Mouse (Mus musculus) midbrain, embryonic 12.5 days (tissue): ENCODE measurements around the gene Txnrd1. TPM values are rescaled to one million over a fixed set of nuclear protein-coding genes. Genes with fewer than 3 reads are reported as not detected.

Source experiments
- ATAC-seq: fragments of 200-750 bp; cut with Nextera tagmentation; 2 replicates; pipeline ENCODE4 v1.8.0; 2017; ENCODE audit warnings: low read depth, moderate TSS enrichment, moderate library complexity; ENCODE audit not compliant: low FRiP score
- H3K27ac ChIP-seq: fragments of 300-500 bp; sonication (generic); replicated peaks from 2 replicates; pipeline ENCODE4 v1.5.1; 2016; ENCODE audit warnings: mild to moderate bottlenecking
- H3K27me3 ChIP-seq: fragments of 300-500 bp; sonication (generic); 2 replicates; pipeline ENCODE4 v1.6.1; 2016; ENCODE audit warnings: mild to moderate bottlenecking
- H3K36me3 ChIP-seq: fragments of 300-500 bp; sonication (generic); 2 replicates; pipeline ENCODE4 v1.6.1; 2016
- H3K4me1 ChIP-seq: fragments of 300-500 bp; sonication (generic); 2 replicates; pipeline ENCODE4 v1.6.1; 2016
- H3K4me2 ChIP-seq: fragments of 300-500 bp; sonication (generic); replicated peaks from 2 replicates; pipeline ENCODE4 v1.6.1; 2016; ENCODE audit warnings: mild to moderate bottlenecking, moderate library complexity
- H3K4me3 ChIP-seq: fragments of 300-500 bp; sonication (generic); 2 replicates; pipeline ENCODE4 v1.5.1; 2016; ENCODE audit warnings: mild to moderate bottlenecking
- H3K9ac ChIP-seq: fragments of 300-500 bp; sonication (generic); replicated peaks from 2 replicates; pipeline ENCODE4 v1.6.1; 2016; ENCODE audit warnings: mild to moderate bottlenecking, moderate library complexity
- H3K9me3 ChIP-seq: fragments of 300-500 bp; sonication (generic); 2 replicates; pipeline ENCODE4 v1.6.1; 2016; ENCODE audit warnings: mild to moderate bottlenecking
- WGBS: fragments of 180-500 bp; shearing (Covaris S2); methylation state at CpG from one replicate; pipeline ENCODE4 v1.1.7; 2016; 5-methylcytosine and 5-hydroxymethylcytosine counted together
- polyA plus RNA-seq: library from polyadenylated mRNA; unstranded; fragments of >200 nt; fragmentation: Nextera tagmentation; extraction: Ambion mirVana; gene quantifications from 2 replicates; pipeline ENCODE4 v1.2.1, GENCODE M21; 2016

The Txnrd1 gene
- polyA plus RNA-seq: 174 and 176 TPM in 2 replicates

GRCm38 (mm10) chr10:82833926-82834325, at the start of gene Txnrd1:
Gene Txnrd1, plus strand, starts transcription at chr10:82833951.
- no peaks in the 10 kb centered on the region for H3K36me3 ChIP-seq
- H3K27ac ChIP-seq: no peak within 1 kb of the TSS
- H3K27me3 ChIP-seq: no peaks in the 10 kb centered on the region
- 61% methylated on average over 9 of the region's 9 CpGs for WGBS
- no peaks in the 10 kb centered on the region for H3K9me3 ChIP-seq
- no peak within 1 kb of the TSS for H3K4me3 ChIP-seq
- peaks cover 5% of the 10 kb centered on the region; the same call in 1 of the 2 replicates for H3K4me1 ChIP-seq
- H3K4me2 ChIP-seq: no peak within 1 kb of the TSS
- H3K9ac ChIP-seq: no peak within 1 kb of the TSS; the same call in 1 of the 2 replicates
- no peak for ATAC-seq

- Histone ChIP-seq H3K36me3 (no peaks in the 10 kb centered on the region), H3K27me3 (no peaks in the 10 kb centered on the region), H3K27ac (no peak overlapping the region), H3K4me2 (no peak overlapping the region), H3K4me1 (no peaks in the 10 kb centered on the region), H3K9ac (no peak overlapping the region), H3K4me3 (no peak overlapping the region), H3K9me3 (0 out of 2 replicates have a peak, but pooled peaks cover 2% of the 10 kb centered on the region)
- ATAC-seq: no peak
These were observed 44.6 kb upstream of the Txnrd1 start for GRCm38 (mm10) chr10:82789181-82789580.

GRCm38 (mm10) chr10:82790504-82790903, 43.2 kb upstream of the Txnrd1 start:
- Histone ChIP-seq H3K27me3 (peaks cover 3% of the 10 kb centered on the region; the same call in 1 of the 2 replicates), H3K9ac (no peak overlapping the region), H3K27ac (no peak overlapping the region), H3K4me1 (no peaks in the 10 kb centered on the region), H3K36me3 (no peaks in the 10 kb centered on the region), H3K9me3 (0 out of 2 replicates have a peak, but pooled peaks cover 2% of the 10 kb centered on the region), H3K4me2 (no peak overlapping the region), H3K4me3 (no peak overlapping the region)
- WGBS: 90% methylated on average over 5 of the region's 5 CpGs
- ATAC-seq: no peak

- WGBS: 93% methylated on average over 3 of the region's 3 CpGs
- Histone ChIP-seq H3K4me3 (no peak overlapping the region), H3K27me3 (peaks cover 3% of the 10 kb centered on the region; the same call in 1 of the 2 replicates), H3K9me3 (0 out of 2 replicates have a peak, but pooled peaks cover 2% of the 10 kb centered on the region), H3K9ac (no peak overlapping the region), H3K27ac (no peak overlapping the region), H3K36me3 (no peaks in the 10 kb centered on the region), H3K4me1 (peaks cover 4% of the 10 kb centered on the region; the same call in 1 of the 2 replicates), H3K4me2 (no peak overlapping the region)
- no peak for ATAC-seq
These were observed 42.0 kb upstream of the Txnrd1 start for GRCm38 (mm10) chr10:82791713-82792112.

- Histone ChIP-seq H3K27me3 (peaks cover 3% of the 10 kb centered on the region; the same call in 1 of the 2 replicates), H3K36me3 (no peaks in the 10 kb centered on the region), H3K4me1 (peaks cover 4% of the 10 kb centered on the region; the same call in 1 of the 2 replicates), H3K27ac (no peak overlapping the region), H3K9me3 (0 out of 2 replicates have a peak, but pooled peaks cover 2% of the 10 kb centered on the region), H3K9ac (no peak overlapping the region), H3K4me3 (no peak overlapping the region), H3K4me2 (no peak overlapping the region)
- WGBS: 75% methylated on average over 2 of the region's 2 CpGs
- ATAC-seq: no peak
These were observed 41.4 kb upstream of the Txnrd1 start for GRCm38 (mm10) chr10:82792311-82792710.

- peak overlapping the region; percentile 7 for H3K4me2 ChIP-seq
- no peak overlapping the region for H3K27ac ChIP-seq
- no peak overlapping the region for H3K9ac ChIP-seq
- H3K27me3 ChIP-seq: peaks cover 3% of the 10 kb centered on the region; the same call in 1 of the 2 replicates
- WGBS: 48% methylated on average over 15 of the region's 15 CpGs
- peaks cover 4% of the 10 kb centered on the region; the same call in 1 of the 2 replicates for H3K4me1 ChIP-seq
- ATAC-seq: no peak
- no peaks in the 10 kb centered on the region for H3K36me3 ChIP-seq
- H3K9me3 ChIP-seq: 0 out of 2 replicates have a peak, but pooled peaks cover 2% of the 10 kb centered on the region
- no peak overlapping the region for H3K4me3 ChIP-seq
These were observed 38.5 kb upstream of the Txnrd1 start for GRCm38 (mm10) chr10:82795071-82795731.

- peaks cover 3% of the 10 kb centered on the region; the same call in 1 of the 2 replicates for H3K27me3 ChIP-seq
- WGBS: 58% methylated on average over 8 of the region's 8 CpGs
- H3K4me2 ChIP-seq: 0 out of 2 replicates have a peak overlapping the region, but pooled peaks have one; percentile 3
- H3K4me1 ChIP-seq: peaks cover 4% of the 10 kb centered on the region; the same call in 1 of the 2 replicates
- no peak for ATAC-seq
- H3K9me3 ChIP-seq: 0 out of 2 replicates have a peak, but pooled peaks cover 2% of the 10 kb centered on the region
- no peak overlapping the region for H3K27ac ChIP-seq
- H3K9ac ChIP-seq: no peak overlapping the region
- H3K4me3 ChIP-seq: no peak overlapping the region
- H3K36me3 ChIP-seq: no peaks in the 10 kb centered on the region
These were observed 38.0 kb upstream of the Txnrd1 start for GRCm38 (mm10) chr10:82795767-82796166.

- 37% methylated on average over 12 of the region's 12 CpGs for WGBS
- Histone ChIP-seq H3K9ac (no peak overlapping the region), H3K4me3 (no peak overlapping the region), H3K27me3 (peaks cover 3% of the 10 kb centered on the region; the same call in 1 of the 2 replicates), H3K27ac (no peak overlapping the region), H3K36me3 (no peaks in the 10 kb centered on the region), H3K4me2 (no peak overlapping the region), H3K9me3 (0 out of 2 replicates have a peak, but pooled peaks cover under 1% of the 10 kb centered on the region), H3K4me1 (peaks cover 4% of the 10 kb centered on the region; the same call in 1 of the 2 replicates)
- no peak for ATAC-seq
These were observed 37.2 kb upstream of the Txnrd1 start for GRCm38 (mm10) chr10:82796471-82797118.

GRCm38 (mm10) chr10:82797119-82797491, 36.6 kb upstream of the Txnrd1 start:
- H3K4me1 ChIP-seq: peaks cover 4% of the 10 kb centered on the region; the same call in 1 of the 2 replicates
- H3K27ac ChIP-seq: no peak overlapping the region
- H3K4me2 ChIP-seq: no peak overlapping the region
- H3K36me3 ChIP-seq: no peaks in the 10 kb centered on the region
- H3K27me3 ChIP-seq: peaks cover 3% of the 10 kb centered on the region; the same call in 1 of the 2 replicates
- no peaks in the 10 kb centered on the region for H3K9me3 ChIP-seq
- ATAC-seq: no peak
- H3K4me3 ChIP-seq: no peak overlapping the region
- WGBS: 86% methylated on average over 4 of the region's 4 CpGs
- H3K9ac ChIP-seq: no peak overlapping the region

GRCm38 (mm10) chr10:82798312-82798933, 35.3 kb upstream of the Txnrd1 start:
- peaks cover 4% of the 10 kb centered on the region; the same call in 1 of the 2 replicates for H3K4me1 ChIP-seq
- H3K4me3 ChIP-seq: no peak overlapping the region
- no peak overlapping the region for H3K27ac ChIP-seq
- no peak for ATAC-seq
- no peak overlapping the region for H3K4me2 ChIP-seq
- no peak overlapping the region for H3K9ac ChIP-seq
- H3K36me3 ChIP-seq: no peaks in the 10 kb centered on the region
- H3K9me3 ChIP-seq: no peaks in the 10 kb centered on the region
- peaks cover 3% of the 10 kb centered on the region; the same call in 1 of the 2 replicates for H3K27me3 ChIP-seq
- WGBS: 73% methylated on average over 11 of the region's 11 CpGs

- 82% methylated on average over 5 of the region's 5 CpGs for WGBS
- H3K4me1 ChIP-seq: peaks cover 4% of the 10 kb centered on the region; the same call in 1 of the 2 replicates
- H3K27ac ChIP-seq: no peak overlapping the region
- ATAC-seq: no peak
- H3K9me3 ChIP-seq: no peaks in the 10 kb centered on the region
- no peaks in the 10 kb centered on the region for H3K36me3 ChIP-seq
- peaks cover under 1% of the 10 kb centered on the region; the same call in 1 of the 2 replicates for H3K27me3 ChIP-seq
- H3K9ac ChIP-seq: no peak overlapping the region
- no peak overlapping the region for H3K4me2 ChIP-seq
- no peak overlapping the region for H3K4me3 ChIP-seq
These were observed 33.7 kb upstream of the Txnrd1 start for GRCm38 (mm10) chr10:82800094-82800493.
